Mouse (Mus musculus) CD8-positive naive resting alpha-beta T cell, adult 2 months (primary cell): ENCODE measurements around the gene Prss40.
"Not testable (repeated sequence)": the region's sequence is repeated elsewhere in the genome, so short reads cannot be mapped to it uniquely, and the experiment has no call there.

Experiments used
- DNase-seq, 2 experiments: peaks; one replicate each; pipeline ENCODE4 v3.0.0; 2022; ENCODE audit warnings: low read depth in 2 of 2, low spot score in 2 of 2

Gene Prss40

GRCm38 (mm10) chr1:34535043-34535698 is 25.6 kb downstream of the Prss40 start, which contains the start of gene Cfc1:
Gene Cfc1 (plus strand): TSS chr1:34535648.
- DNase-seq: not testable (repeated sequence)

- DNase-seq: not testable (repeated sequence)
These were observed 26.2 kb downstream of the Prss40 start for GRCm38 (mm10) chr1:34534574-34534973.

- DNase-seq: no peak
These were observed 37.1 kb downstream of the Prss40 start for GRCm38 (mm10) chr1:34523647-34524046.

GRCm38 (mm10) chr1:34522850-34523244 is 37.9 kb downstream of the Prss40 start:
- no peak for DNase-seq

GRCm38 (mm10) chr1:34522205-34522849 is 38.4 kb downstream of the Prss40 start:
- no peak for DNase-seq

- DNase-seq: no peak
These were observed 42.5 kb downstream of the Prss40 start for GRCm38 (mm10) chr1:34518259-34518658.

- DNase-seq: not testable (repeated sequence)
These were observed 42.9 kb downstream of the Prss40 start for GRCm38 (mm10) chr1:34517797-34518196.

GRCm38 (mm10) chr1:34517297-34517696 is 43.4 kb downstream of the Prss40 start:
- not testable (repeated sequence) for DNase-seq

GRCm38 (mm10) chr1:34516595-34516994 is 44.1 kb downstream of the Prss40 start:
- DNase-seq: no peak

GRCm38 (mm10) chr1:34513068-34513467 is 47.7 kb downstream of the Prss40 start:
- no peak for DNase-seq

GRCm38 (mm10) chr1:34511027-34511426 is 49.7 kb downstream of the Prss40 start:
- DNase-seq: peak; percentile 55 to 66

GRCm38 (mm10) chr1:34510575-34510981 is 50.2 kb downstream of the Prss40 start:
- peak; percentile 43 to 62 for DNase-seq

GRCm38 (mm10) chr1:34507986-34508385 is 52.8 kb downstream of the Prss40 start:
- no peak for DNase-seq

GRCm38 (mm10) chr1:34505970-34506551 is 54.7 kb downstream of the Prss40 start:
- no peak for DNase-seq

GRCm38 (mm10) chr1:34505307-34505706 is 55.4 kb downstream of the Prss40 start:
- DNase-seq: no peak

- no peak for DNase-seq
These were observed 57.8 kb downstream of the Prss40 start for GRCm38 (mm10) chr1:34502991-34503390.
